Mouse (Mus musculus): ENCODE measurements around the gene Bcl2l2.

- no peak for TF ChIP-seq CTCF (IDR thresholded peaks at IDR 0.05; ENCODE audit: control insufficient read depth, insufficient read depth, low read length)
- no peak for TF ChIP-seq POLR2A (IDR thresholded peaks at IDR 0.05; ENCODE audit: borderline replicate concordance, control insufficient read depth, low read depth, low read length)
These were observed 42.5 kb downstream of the Bcl2l2 start, which contains the start of gene Efs for GRCm38 (mm10) chr14:54925349-54926342.
